Mouse (Mus musculus) heart, postnatal 0 days (tissue): ENCODE measurements around the gene Rusc2. TPM values are rescaled to one million over a fixed set of nuclear protein-coding genes. Genes with fewer than 3 reads are reported as not detected.
A peak's percentile ranks its signal among the peaks of the same experiment; 100 is the strongest.

Source experiments
- ATAC-seq: fragments of 200-750 bp; cut with Nextera tagmentation; 2 replicates; pipeline ENCODE4 v1.8.0; 2017; ENCODE audit warnings: low read depth, moderate number of reproducible peaks, moderate library complexity; ENCODE audit not compliant: insufficient read depth
- DNase-seq: peaks from one replicate; pipeline ENCODE4 v3.0.0-alpha.2; 2016; ENCODE audit warnings: low spot score
- H3K27ac ChIP-seq: fragments of 300-500 bp; sonication (generic); 2 replicates; pipeline ENCODE4 v1.5.1; 2014; ENCODE audit warnings: low read depth, mild to moderate bottlenecking
- H3K27me3 ChIP-seq: fragments of 300-500 bp; sonication (generic); 2 replicates; pipeline ENCODE4 v1.6.1; 2014; ENCODE audit warnings: low read length, mixed read lengths; ENCODE audit not compliant: control insufficient read depth, insufficient read depth
- H3K36me3 ChIP-seq: fragments of 300-500 bp; sonication (generic); replicated peaks from 2 replicates; pipeline ENCODE4 v1.6.1; 2014; ENCODE audit warnings: low read length, mixed read lengths; ENCODE audit not compliant: control insufficient read depth, insufficient read depth
- H3K4me1 ChIP-seq: fragments of 300-500 bp; sonication (generic); 2 replicates; pipeline ENCODE4 v1.6.1; 2014; ENCODE audit warnings: antibody characterized with exemption; ENCODE audit not compliant: control insufficient read depth, insufficient read depth
- H3K4me2 ChIP-seq: fragments of 300-500 bp; sonication (generic); 2 replicates; pipeline ENCODE4 v1.6.1; 2014; ENCODE audit warnings: low read depth, mild to moderate bottlenecking, low read length, moderate library complexity
- H3K4me3 ChIP-seq: fragments of 300-500 bp; sonication (generic); 2 replicates; pipeline ENCODE4 v1.5.1; 2014; ENCODE audit warnings: low read depth, low read length
- H3K9ac ChIP-seq: fragments of 300-500 bp; sonication (generic); replicated peaks from 2 replicates; pipeline ENCODE4 v1.6.1; 2014; ENCODE audit warnings: low read depth, low read length, mixed read lengths
- H3K9me3 ChIP-seq: fragments of 300-500 bp; sonication (generic); replicated peaks from 2 replicates; pipeline ENCODE4 v1.6.1; 2016; ENCODE audit warnings: low read length; ENCODE audit not compliant: control insufficient read depth
- CTCF ChIP-seq: IDR thresholded peaks from 2 replicates; pipeline ENCODE4 v1.5.1; 2016; ENCODE audit warnings: antibody characterized with exemption, control low read depth, low read depth
- EP300 ChIP-seq: IDR thresholded peaks from 2 replicates; pipeline ENCODE4 v1.6.1; 2016; ENCODE audit warnings: antibody characterized with exemption, low read depth
- WGBS: fragments of 180-500 bp; shearing (Covaris S2); extraction: QIAGEN DNeasy Blood & Tissue Kit; methylation state at CpG from one replicate; pipeline ENCODE4 v1.1.7; 2014; 5-methylcytosine and 5-hydroxymethylcytosine counted together
- polyA plus RNA-seq: library from polyadenylated mRNA; unstranded; fragments of >200 nt; fragmentation: Nextera tagmentation; extraction: Ambion mirVana; gene quantifications from 2 replicates; pipeline ENCODE4 v1.2.1, GENCODE M21; 2015
- total RNA-seq: library from RNA; depleted of rRNA; stranded (reverse); fragments of >200 nt; gene quantifications from 2 replicates; pipeline ENCODE4 v1.2.3, GENCODE M21; 2014; ENCODE audit warnings: low replicate concordance

Rusc2 gene
- total and polyA plus RNA-seq, 2 experiments from 2014 or later = 8.0 to 34.9 TPM

- DNase-seq (no peak), ATAC-seq (no peak)
- H3K36me3 ChIP-seq = no peaks in the 10 kb centered on the region
- no peaks in the 10 kb centered on the region for H3K4me1 ChIP-seq
- H3K4me2 ChIP-seq = no peak overlapping the region
- no peak overlapping the region for H3K4me3 ChIP-seq
- H3K9me3 ChIP-seq = no peaks in the 10 kb centered on the region
- no peak overlapping the region for H3K27ac ChIP-seq
- 75% methylated on average over 5 of the region's 5 CpGs for WGBS
- no peak overlapping the region for H3K9ac ChIP-seq
- TF ChIP-seq CTCF (no peak), EP300 (no peak)
- H3K27me3 ChIP-seq = no peaks in the 10 kb centered on the region
These were observed 14.5 kb upstream of the Rusc2 start for GRCm38 (mm10) chr4:43367295-43367694.

DNA sequence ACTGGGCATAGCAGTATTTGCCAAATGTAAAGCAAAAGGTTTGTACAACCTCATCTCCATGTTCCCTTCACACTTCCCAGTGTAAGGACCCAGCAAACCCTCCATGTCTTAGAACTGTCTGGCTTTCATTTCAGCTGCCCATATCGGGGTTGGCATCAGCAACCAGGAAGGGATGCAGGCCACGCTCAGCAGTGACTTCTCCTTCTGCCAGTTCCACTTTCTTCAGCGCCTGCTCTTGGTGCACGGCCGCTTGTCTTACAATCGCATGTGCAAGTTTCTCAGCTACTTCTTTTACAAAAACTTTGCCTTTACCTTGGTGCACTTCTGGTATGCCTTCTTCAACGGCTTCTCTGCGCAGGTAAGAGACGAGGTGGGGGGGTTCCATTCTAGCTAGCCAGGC lies 14.0 kb upstream of the Rusc2 start:
- Histone ChIP-seq H3K9ac (no peak overlapping the region), H3K4me2 (no peak overlapping the region), H3K36me3 (no peaks in the 10 kb centered on the region), H3K27ac (no peak overlapping the region), H3K27me3 (no peaks in the 10 kb centered on the region), H3K4me1 (no peaks in the 10 kb centered on the region), H3K9me3 (no peaks in the 10 kb centered on the region), H3K4me3 (no peak overlapping the region)
- DNase-seq = no peak
- no peak for ATAC-seq
- TF ChIP-seq CTCF (no peak), EP300 (no peak)
- 90% methylated on average over 9 of the region's 9 CpGs for WGBS

DNA sequence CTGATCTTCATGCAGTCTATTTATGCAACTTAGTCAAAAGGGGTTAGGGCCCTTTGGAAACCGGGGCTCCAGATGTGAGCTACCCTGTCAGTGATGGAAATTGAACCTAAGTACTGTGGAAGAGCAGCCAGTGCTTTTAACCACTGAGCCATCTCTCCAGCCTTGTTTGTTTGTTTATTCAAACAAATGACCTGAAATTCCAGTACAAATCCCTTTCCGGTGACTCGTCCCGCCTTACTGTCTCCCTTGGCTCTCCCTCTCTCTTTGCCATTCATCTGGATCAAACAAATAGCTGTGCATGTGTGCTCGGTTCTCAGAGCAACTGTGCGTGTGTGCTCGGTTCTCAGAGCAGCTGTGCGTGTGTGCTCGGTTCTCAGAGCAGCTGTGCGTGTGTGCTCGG lies 10.4 kb upstream of the Rusc2 start:
- Histone ChIP-seq H3K4me1 (no peaks in the 10 kb centered on the region), H3K9me3 (no peaks in the 10 kb centered on the region), H3K4me3 (no peak overlapping the region), H3K4me2 (no peak overlapping the region), H3K27me3 (no peaks in the 10 kb centered on the region), H3K36me3 (no peaks in the 10 kb centered on the region), H3K27ac (no peak overlapping the region), H3K9ac (no peak overlapping the region)
- TF ChIP-seq EP300 = no peak
- no peak for TF ChIP-seq CTCF
- 69% methylated on average over 9 of the region's 11 CpGs for WGBS
- no peak for ATAC-seq
- no peak for DNase-seq

GRCm38 (mm10) chr4:43372155-43372554 lies 9.6 kb upstream of the Rusc2 start:
- TF ChIP-seq CTCF (peak; percentile 40), EP300 (no peak)
- no peak for ATAC-seq
- Histone ChIP-seq H3K27me3 (no peaks in the 10 kb centered on the region), H3K9ac (no peak overlapping the region), H3K4me1 (no peaks in the 10 kb centered on the region), H3K4me3 (no peak overlapping the region), H3K36me3 (no peaks in the 10 kb centered on the region), H3K9me3 (no peaks in the 10 kb centered on the region), H3K27ac (no peak overlapping the region), H3K4me2 (no peak overlapping the region)
- no peak for DNase-seq
- WGBS = 53% methylated on average over 4 of the region's 4 CpGs

DNA sequence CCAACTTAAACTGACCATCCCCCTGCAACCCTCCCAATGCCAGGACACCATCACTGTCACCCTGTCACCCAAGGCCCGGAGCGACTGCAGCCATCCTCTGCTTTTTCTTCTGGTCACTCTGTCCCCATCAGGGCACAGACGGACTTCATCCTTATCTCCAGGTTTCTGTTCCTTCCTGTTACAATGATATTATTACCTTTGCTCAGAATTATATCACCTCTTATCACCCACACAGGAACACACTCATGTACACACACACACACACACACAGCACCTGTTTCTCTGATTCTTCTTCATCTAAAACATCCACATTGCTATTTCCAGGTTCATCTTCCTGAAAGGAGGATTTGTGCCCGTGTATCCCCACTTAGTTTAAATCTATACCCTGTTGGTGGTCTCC lies 7.5 kb upstream of the Rusc2 start:
- H3K9me3 ChIP-seq = no peaks in the 10 kb centered on the region
- WGBS = 64% methylated on average over 4 of the region's 4 CpGs
- no peaks in the 10 kb centered on the region for H3K4me1 ChIP-seq
- no peak overlapping the region for H3K27ac ChIP-seq
- no peaks in the 10 kb centered on the region for H3K36me3 ChIP-seq
- no peak for DNase-seq
- TF ChIP-seq CTCF (no peak), EP300 (no peak)
- no peak overlapping the region for H3K9ac ChIP-seq
- no peak overlapping the region for H3K4me3 ChIP-seq
- no peak for ATAC-seq
- no peak overlapping the region for H3K4me2 ChIP-seq
- no peaks in the 10 kb centered on the region for H3K27me3 ChIP-seq

- WGBS = 89% methylated on average over 6 of the region's 6 CpGs
- TF ChIP-seq EP300 = no peak
- Histone ChIP-seq H3K9ac (no peak overlapping the region), H3K9me3 (no peaks in the 10 kb centered on the region), H3K4me2 (no peak overlapping the region), H3K4me1 (peaks cover 7% of the 10 kb centered on the region), H3K27ac (no peak overlapping the region), H3K4me3 (no peak overlapping the region), H3K36me3 (no peaks in the 10 kb centered on the region), H3K27me3 (no peaks in the 10 kb centered on the region)
- DNase-seq (no peak), ATAC-seq (no peak)
These were observed 2.2 kb upstream of the Rusc2 start for GRCm38 (mm10) chr4:43379601-43380000.
